Mouse (Mus musculus) olfactory bulb, adult 2 months (tissue): ENCODE measurements around the gene Crkl. TPM values are rescaled to one million over a fixed set of nuclear protein-coding genes. Genes with fewer than 3 reads are reported as not detected.
A peak's percentile ranks its signal among the peaks of the same experiment; 100 is the strongest.

Experiments
- H3K27ac ChIP-seq: fragments of 200-500 bp; 2 replicates; pipeline ENCODE4 v1.5.1; 2012; ENCODE audit warnings: low read depth, low read length; ENCODE audit not compliant: insufficient read depth
- H3K4me1 ChIP-seq: fragments of 200-500 bp; 2 replicates; pipeline ENCODE4 v1.6.1; 2012; ENCODE audit warnings: low read length; ENCODE audit not compliant: control insufficient read depth, insufficient read depth
- H3K4me3 ChIP-seq: fragments of 200-500 bp; 2 replicates; pipeline ENCODE4 v1.5.1; 2012; ENCODE audit warnings: mild to moderate bottlenecking, low read depth, low read length, moderate library complexity; ENCODE audit not compliant: insufficient read depth
- CTCF ChIP-seq: fragments of 200-500 bp; IDR thresholded peaks from 2 replicates; pipeline ENCODE4 v1.5.1; 2012; ENCODE audit warnings: low read depth, mild to moderate bottlenecking, low read length, moderate library complexity; ENCODE audit not compliant: insufficient read depth
- POLR2A ChIP-seq: fragments of 200-500 bp; IDR thresholded peaks from 2 replicates; pipeline ENCODE4 v1.6.1; 2012; ENCODE audit warnings: mild to moderate bottlenecking, low read depth, low read length, moderate library complexity; ENCODE audit not compliant: insufficient read depth
- WGBS: fragments of 180-500 bp; shearing (Covaris S2); methylation state at CpG from one replicate; pipeline ENCODE4 v1.1.7; 2018; 5-methylcytosine and 5-hydroxymethylcytosine counted together
- polyA plus RNA-seq: library from polyadenylated mRNA; stranded (reverse); fragments of >200 nt; gene quantifications from 2 replicates; pipeline ENCODE4 v1.2.4, GENCODE M21; 2012; ENCODE audit warnings: low replicate concordance; ENCODE audit not compliant: missing spikeins, insufficient read depth, insufficient read length

Gene Crkl
- polyA plus RNA-seq, 1 experiment, result not detected

DNA sequence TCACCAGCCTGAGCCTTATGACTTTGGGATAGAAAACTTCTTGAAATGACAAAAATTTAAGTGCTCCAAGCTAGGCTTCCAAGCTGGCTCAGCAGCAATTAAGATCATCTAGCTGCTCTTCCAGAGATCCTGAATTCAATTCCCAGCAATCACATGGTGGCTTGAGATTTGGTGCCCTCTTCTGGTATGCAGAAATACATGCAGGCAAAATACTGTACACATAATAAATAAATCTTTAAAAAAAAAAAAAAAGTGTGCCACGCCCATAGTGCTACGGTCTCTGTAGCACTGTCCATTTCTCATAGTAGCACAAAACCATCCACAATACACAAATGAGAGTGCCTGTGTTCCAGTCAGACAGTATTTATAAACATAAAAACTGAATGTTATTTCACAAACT is 19.2 kb upstream of the Crkl start:
- H3K27ac ChIP-seq, result no peak overlapping the region
- H3K4me1 ChIP-seq, result no peaks in the 10 kb centered on the region
- no peak overlapping the region for H3K4me3 ChIP-seq
- whole genome bisulfite sequencing, result 67% methylated on average over 2 of the region's 2 CpGs
- TF ChIP-seq POLR2A (no peak), CTCF (no peak)

DNA sequence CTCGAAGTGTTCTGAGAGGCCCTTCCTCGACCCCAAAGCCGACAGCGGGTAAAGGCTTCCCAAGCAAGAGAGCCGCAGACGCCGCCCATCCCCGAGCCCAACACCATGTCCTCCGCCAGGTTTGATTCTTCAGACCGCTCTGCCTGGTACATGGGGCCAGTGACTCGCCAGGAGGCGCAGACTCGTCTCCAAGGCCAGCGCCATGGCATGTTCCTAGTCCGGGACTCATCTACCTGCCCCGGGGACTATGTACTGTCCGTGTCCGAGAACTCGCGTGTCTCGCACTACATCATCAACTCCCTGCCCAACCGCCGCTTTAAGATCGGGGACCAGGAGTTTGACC is 557 bp downstream of the Crkl start:
- Histone ChIP-seq H3K4me3 (peak overlapping the region; percentile 75), H3K27ac (peak overlapping the region; percentile 92), H3K4me1 (peaks cover 2% of the 10 kb centered on the region; the same call in 1 of the 2 replicates)
- no peak for TF ChIP-seq CTCF
- no peak for TF ChIP-seq POLR2A
- WGBS, result under 1% methylated on average over 24 of the region's 24 CpGs

GRCm38 (mm10) chr16:17456901-17457300 is 5.1 kb downstream of the Crkl start:
- no peak overlapping the region for H3K4me3 ChIP-seq
- peaks cover 2% of the 10 kb centered on the region; the same call in 1 of the 2 replicates for H3K4me1 ChIP-seq
- 96% methylated on average over 1 of the region's 1 CpGs for WGBS
- no peak overlapping the region for H3K27ac ChIP-seq
- TF ChIP-seq CTCF (no peak), POLR2A (no peak)

DNA sequence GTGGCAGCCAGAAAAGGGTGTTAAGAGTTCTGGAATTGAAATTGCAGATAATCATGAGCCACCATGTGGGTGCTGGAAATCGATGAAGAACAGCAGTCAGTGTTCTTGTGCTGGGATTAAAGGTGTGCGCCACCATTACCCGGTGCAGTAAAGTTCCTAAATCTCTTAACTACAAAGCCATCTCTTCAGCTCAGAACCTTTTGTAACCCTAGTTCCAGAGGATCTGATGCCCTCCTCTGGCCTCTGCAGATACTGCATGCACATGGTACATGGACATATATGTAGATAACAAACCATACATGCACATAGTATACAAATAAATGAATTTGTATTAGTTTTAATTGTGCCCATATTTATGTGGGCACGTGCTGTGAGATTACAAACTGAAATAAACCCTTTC is 8.5 kb downstream of the Crkl start:
- no peaks in the 10 kb centered on the region for H3K4me1 ChIP-seq
- WGBS, result 88% methylated on average over 4 of the region's 4 CpGs
- H3K27ac ChIP-seq, result no peak overlapping the region
- no peak for TF ChIP-seq POLR2A
- TF ChIP-seq CTCF, result no peak
- H3K4me3 ChIP-seq, result no peak overlapping the region

DNA sequence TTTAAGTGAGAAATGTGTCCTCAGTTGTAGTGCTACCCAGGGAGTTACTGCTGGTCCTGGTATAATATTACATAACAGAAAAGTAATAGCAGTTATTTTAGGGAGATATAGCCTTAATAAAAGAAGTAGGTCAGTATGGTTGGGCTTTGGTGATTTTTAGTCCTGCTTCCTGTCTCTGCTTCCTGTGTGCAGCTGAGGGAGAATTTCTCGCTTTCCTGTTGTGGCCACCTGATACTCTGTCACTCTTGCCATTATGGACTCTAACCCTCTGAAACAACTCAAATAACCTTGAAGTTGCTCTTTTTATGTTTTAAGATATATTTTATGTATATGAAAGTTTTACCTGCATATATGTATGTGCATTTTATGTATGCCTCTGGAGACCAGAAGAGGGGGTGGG is 9.8 kb downstream of the Crkl start:
- Histone ChIP-seq H3K4me3 (no peak overlapping the region), H3K4me1 (no peaks in the 10 kb centered on the region), H3K27ac (no peak overlapping the region)
- TF ChIP-seq POLR2A (no peak), CTCF (no peak)
- WGBS, result 81% methylated on average over 1 of the region's 1 CpGs

DNA sequence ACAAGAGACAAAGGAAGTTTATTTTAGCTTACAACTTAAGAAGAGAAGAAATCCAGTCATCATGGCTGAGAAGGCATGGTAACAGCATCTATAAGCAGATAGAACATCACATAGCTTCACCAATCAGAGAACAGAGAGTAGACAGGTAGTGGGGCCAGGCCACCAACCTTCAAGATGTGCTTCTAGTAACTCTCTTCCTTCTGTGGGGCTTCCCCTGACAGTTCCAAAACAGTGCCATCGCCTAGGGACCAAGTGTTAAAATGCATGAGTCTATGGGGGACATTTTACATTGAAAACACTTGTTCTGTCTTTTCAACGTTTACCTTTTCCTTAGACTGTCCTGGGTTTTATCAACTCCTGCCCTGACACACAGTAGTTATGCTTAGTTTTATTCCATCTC is 11.4 kb downstream of the Crkl start:
- no peak for TF ChIP-seq POLR2A
- no peak for TF ChIP-seq CTCF

DNA sequence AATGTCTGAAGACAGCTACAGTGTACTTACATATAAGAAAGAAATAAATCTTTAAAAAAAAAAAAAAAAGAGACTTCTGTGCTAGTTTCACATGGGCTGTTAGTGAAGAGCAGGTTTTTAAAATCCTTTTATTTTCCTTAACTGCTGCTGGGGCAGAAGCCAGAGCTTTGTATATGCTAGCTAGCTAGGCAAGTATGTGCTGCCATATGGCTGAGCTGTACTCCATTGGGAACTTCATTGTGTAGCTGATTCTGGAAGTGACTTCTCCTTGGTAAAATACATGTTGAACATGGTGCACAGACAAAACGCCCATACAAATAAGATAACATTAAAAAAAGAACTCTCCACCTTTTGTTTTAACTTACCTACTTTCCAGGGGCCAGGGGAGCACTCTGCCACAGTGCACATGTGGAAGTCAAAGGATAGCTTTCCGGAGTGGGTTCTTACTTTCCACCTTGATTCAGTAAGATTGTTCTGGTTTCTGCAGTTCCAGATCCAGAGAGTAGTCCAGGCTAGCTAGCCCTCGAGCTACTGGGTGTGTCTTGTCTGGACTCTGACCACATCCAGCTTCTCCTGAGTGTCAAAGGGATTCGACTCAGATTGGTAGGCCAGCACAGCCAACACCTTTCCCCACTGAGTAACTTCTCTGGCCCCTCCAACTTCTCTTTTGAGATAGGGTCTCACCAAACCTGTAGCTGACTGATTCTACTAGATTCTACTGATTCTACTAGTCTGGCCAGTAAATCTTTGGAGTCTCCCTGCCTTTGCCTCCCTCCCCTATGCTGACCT is 15.3 kb downstream of the Crkl start:
- 82% methylated on average over 4 of the region's 4 CpGs for WGBS
- Histone ChIP-seq H3K4me1 (0 out of 2 replicates have a peak, but pooled peaks cover 2% of the 10 kb centered on the region), H3K27ac (no peak overlapping the region), H3K4me3 (no peak overlapping the region)
- TF ChIP-seq CTCF, result no peak
- TF ChIP-seq POLR2A, result no peak

More for the DNA sequence above, 11.4 kb downstream of the Crkl start:
- no peak overlapping the region for H3K4me3 ChIP-seq
- H3K4me1 ChIP-seq, result 0 out of 2 replicates have a peak, but pooled peaks cover 2% of the 10 kb centered on the region
- H3K27ac ChIP-seq, result no peak overlapping the region
- 92% methylated on average over 2 of the region's 2 CpGs for WGBS

GRCm38 (mm10) chr16:17472498-17472897 is 20.7 kb downstream of the Crkl start:
- no peak overlapping the region for H3K27ac ChIP-seq
- WGBS, result 83% methylated on average over 6 of the region's 6 CpGs
- TF ChIP-seq POLR2A (no peak), CTCF (no peak)
- no peak overlapping the region for H3K4me3 ChIP-seq
- no peaks in the 10 kb centered on the region; the same call in 1 of the 2 replicates for H3K4me1 ChIP-seq

DNA sequence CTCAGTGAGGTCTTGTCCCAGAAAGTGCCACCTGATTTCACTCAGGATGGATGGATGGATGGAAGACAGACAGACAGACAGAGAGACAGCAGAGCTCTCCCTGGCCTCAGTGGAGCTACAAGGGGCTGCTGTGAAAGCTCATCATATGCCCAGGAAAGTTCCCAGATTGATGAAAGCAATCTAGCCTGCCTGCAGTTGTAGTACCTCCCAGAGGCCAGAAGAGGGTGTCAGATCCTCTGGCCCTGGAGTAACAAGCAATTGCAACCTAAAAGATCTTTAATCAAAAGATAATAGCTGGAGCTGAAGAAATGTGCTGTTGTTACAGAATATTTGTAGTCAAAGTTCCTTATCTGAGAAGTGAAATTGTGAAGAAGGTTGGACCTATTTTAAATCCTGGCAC is 22.3 kb downstream of the Crkl start:
- Histone ChIP-seq H3K4me3 (no peak overlapping the region), H3K27ac (no peak overlapping the region), H3K4me1 (no peaks in the 10 kb centered on the region; the same call in 1 of the 2 replicates)
- TF ChIP-seq CTCF, result no peak
- no peak for TF ChIP-seq POLR2A
